9 mouse cellular contexts compared by ENCODE assay signal in the genomic region with DNA sequence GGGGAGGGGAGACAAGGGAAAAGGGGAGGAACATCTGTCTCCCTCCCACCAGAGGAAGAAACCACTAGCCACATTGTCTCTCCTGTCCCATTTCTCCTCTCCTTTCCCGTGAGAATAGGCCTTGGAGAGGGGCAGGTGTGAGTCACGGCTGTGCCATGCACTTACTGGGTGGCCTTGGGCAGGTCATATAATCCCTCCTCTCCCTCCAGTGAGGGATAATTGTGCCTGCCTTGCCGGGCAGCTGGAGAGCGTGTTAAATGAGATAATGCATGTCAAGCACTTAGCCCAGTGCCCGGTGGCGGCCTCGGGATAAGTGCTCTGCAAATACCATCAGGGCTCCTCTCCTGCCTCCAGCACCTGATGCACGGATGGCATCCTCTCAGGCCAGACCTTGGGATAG.
DNase-seq lines count a peak whose midpoint lies in the region; ATAC-seq and TF ChIP-seq lines count a peak whose summit lies in the region.
"Had no signal": no experiment of that assay in that cellular context is flagged by ENCODE, and none has a peak within 500 bp of the region (broad histone marks: within the 10 kb centered on the region; RNA-seq: fewer than 3 reads in every experiment).

No protein-coding gene starts in this region.

- 12% methylated on average over 8 of the region's 8 CpGs for WGBS in cerebellum, adult 2 months
- WGBS in lung, postnatal 0 days: 31% methylated on average over 8 of the region's 8 CpGs
- 26% methylated on average over 8 of the region's 8 CpGs for WGBS in midbrain, embryonic 10.5 days

- H3K4me3 ChIP-seq in cerebellum, adult 2 months (replicated peaks; ENCODE audit: insufficient read depth, low read depth, low read length): no peak overlapping the region
- H3K4me3 ChIP-seq in lung, postnatal 0 days (ENCODE audit: low read depth, low read length): no peak overlapping the region
- H3K4me3 ChIP-seq in midbrain, embryonic 10.5 days: peak overlapping the region; percentile 11; the same call in 1 of the 2 replicates
- H3K4me3 ChIP-seq: megakaryocyte, embryonic 14.5 days had no signal

- peaks cover 58% of the 10 kb centered on the region for H3K4me1 ChIP-seq in cerebellum, adult 2 months (ENCODE audit: control insufficient read depth, insufficient read depth, low read length)
- H3K4me1 ChIP-seq in lung, postnatal 0 days (ENCODE audit: insufficient read depth, low read depth, low read length): peaks cover 20% of the 10 kb centered on the region
- peaks cover 92% of the 10 kb centered on the region for H3K4me1 ChIP-seq in midbrain, embryonic 10.5 days

- no peak for TF ChIP-seq EP300 in lung, postnatal 0 days (IDR thresholded peaks at IDR 0.05)

- H3K4me2 ChIP-seq in lung, postnatal 0 days (replicated peaks; ENCODE audit: low read depth, low read length): no peak overlapping the region

- peak overlapping the region; percentile 22 for H3K27ac ChIP-seq in cerebellum, adult 2 months (ENCODE audit: insufficient read depth, low read length)
- H3K27ac ChIP-seq in lung, postnatal 0 days (ENCODE audit: low read length): no peak overlapping the region
- peak overlapping the region; percentile 80 for H3K27ac ChIP-seq in midbrain, embryonic 10.5 days (replicated peaks)

- H3K36me3 ChIP-seq in lung, postnatal 0 days (ENCODE audit: insufficient read depth, low read length): no peaks in the 10 kb centered on the region
- H3K36me3 ChIP-seq in midbrain, embryonic 10.5 days: peaks cover 59% of the 10 kb centered on the region

- ATAC-seq in lung, postnatal 0 days: peak; percentile 38; the same call in 1 of the 2 replicates
- ATAC-seq in inflammation-experienced regulatory T-cells, adult 6 months: no peak

- no peak overlapping the region for H3K9ac ChIP-seq in lung, postnatal 0 days (replicated peaks; ENCODE audit: low read depth)

- no peaks in the 10 kb centered on the region for H3K27me3 ChIP-seq in cerebellum, adult 2 months (ENCODE audit: control insufficient read depth, insufficient read depth, low read length)
- no peaks in the 10 kb centered on the region for H3K27me3 ChIP-seq in lung, postnatal 0 days (replicated peaks; ENCODE audit: insufficient read depth, low read length)
- H3K27me3 ChIP-seq in midbrain, embryonic 10.5 days (ENCODE audit: low read depth, poor library complexity, severe bottlenecking): no peaks in the 10 kb centered on the region
- H3K27me3 ChIP-seq: megakaryocyte, embryonic 14.5 days had no signal

- TF ChIP-seq POLR2A in cerebellum, adult 2 months (IDR thresholded peaks at IDR 0.05; ENCODE audit: borderline replicate concordance, insufficient read depth, low read length): no peak

- H3K9me3 ChIP-seq in lung, postnatal 0 days (ENCODE audit: low read length): no peaks in the 10 kb centered on the region
- H3K9me3 ChIP-seq in midbrain, embryonic 10.5 days (replicated peaks): no peaks in the 10 kb centered on the region
- H3K9me3 ChIP-seq: megakaryocyte, embryonic 14.5 days had no signal

- no peak for DNase-seq in cerebellum, adult 2 months
- DNase-seq in cerebellum, postnatal 4 days (ENCODE audit: low spot score in 2 of 2): no peak
- no peak for DNase-seq in lung, postnatal 0 days (ENCODE audit: low spot score)
- no peak for DNase-seq in lung, postnatal 36 days
- peak; percentile 39 for DNase-seq in midbrain, embryonic 10.5 days (ENCODE audit: low spot score)
- no peak for DNase-seq in adipocyte (ENCODE audit: low spot score)
- DNase-seq in right cerebral cortex, postnatal 4 days: no peak

- no peak for TF ChIP-seq CTCF in cerebellum, adult 2 months (IDR thresholded peaks at IDR 0.05; ENCODE audit: borderline replicate concordance, insufficient read depth, low read depth, low read length)
- TF ChIP-seq CTCF in lung, postnatal 0 days (IDR thresholded peaks at IDR 0.05): no peak
